28 mouse cellular contexts compared by ENCODE assay signal in genomic region chr6:85103321-85103720, GRCm38 (mm10). TPM values are rescaled to one million over a fixed set of nuclear protein-coding genes. Genes with fewer than 3 reads are reported as not detected.
"Had no signal": no experiment of that assay in that cellular context is flagged by ENCODE, and none has a peak within 500 bp of the region (broad histone marks: within the 10 kb centered on the region; RNA-seq: fewer than 3 reads in every experiment).

No protein-coding gene starts in this region.

- H3K27ac ChIP-seq: embryonic facial prominence, embryonic 10.5 days; embryonic facial prominence, embryonic 12.5 days; embryonic facial prominence, embryonic 13.5 days; embryonic facial prominence, embryonic 15.5 days; forebrain, embryonic 10.5 days; forebrain, embryonic 12.5 days; forebrain, embryonic 13.5 days; forebrain, embryonic 15.5 days; gastrocnemius, adult 2 months; heart, adult 2 months had no signal

- H3K4me1 ChIP-seq: embryonic facial prominence, embryonic 10.5 days; embryonic facial prominence, embryonic 12.5 days; embryonic facial prominence, embryonic 13.5 days; embryonic facial prominence, embryonic 15.5 days; forebrain, embryonic 10.5 days; forebrain, embryonic 12.5 days; forebrain, embryonic 13.5 days; forebrain, embryonic 15.5 days had no signal

- H3K9me3 ChIP-seq: embryonic facial prominence, embryonic 10.5 days; embryonic facial prominence, embryonic 12.5 days; embryonic facial prominence, embryonic 13.5 days; embryonic facial prominence, embryonic 15.5 days; forebrain, embryonic 10.5 days; forebrain, embryonic 12.5 days; forebrain, embryonic 13.5 days; forebrain, embryonic 15.5 days had no signal

- H3K9ac ChIP-seq: embryonic facial prominence, embryonic 12.5 days; embryonic facial prominence, embryonic 13.5 days; embryonic facial prominence, embryonic 15.5 days; forebrain, embryonic 12.5 days; forebrain, embryonic 13.5 days; forebrain, embryonic 15.5 days; forebrain, postnatal 0 days had no signal

- H3K27me3 ChIP-seq: embryonic facial prominence, embryonic 12.5 days; embryonic facial prominence, embryonic 13.5 days; embryonic facial prominence, embryonic 15.5 days; forebrain, embryonic 12.5 days; forebrain, embryonic 13.5 days; forebrain, embryonic 15.5 days had no signal

- DNase-seq: cerebellum, adult 2 months; cerebellum, adult 8-10 months; cerebellum, adult 9-10 months; cerebellum, adult 9-11 months; cerebellum, postnatal 10 days; cerebellum, postnatal 14 days; cerebellum, postnatal 25 days; cerebellum, postnatal 36 days; embryo, embryonic 11 days; forebrain, postnatal 0 days; gastrocnemius, adult 2 months; gastrocnemius, postnatal 10 days; gastrocnemius, postnatal 14 days; gastrocnemius, postnatal 25 days; gastrocnemius, postnatal 36 days; heart, adult 18-20 months; heart, adult 2 months had no signal

- ATAC-seq: forebrain, embryonic 13.5 days; forebrain, embryonic 14.5 days; forebrain, embryonic 15.5 days; forebrain, embryonic 16.5 days; forebrain, postnatal 0 days had no signal

- H3K36me3 ChIP-seq: embryonic facial prominence, embryonic 10.5 days; embryonic facial prominence, embryonic 12.5 days; embryonic facial prominence, embryonic 13.5 days; embryonic facial prominence, embryonic 15.5 days; forebrain, embryonic 10.5 days; forebrain, embryonic 12.5 days; forebrain, embryonic 15.5 days had no signal

- H3K4me3 ChIP-seq: embryonic facial prominence, embryonic 10.5 days; embryonic facial prominence, embryonic 12.5 days; embryonic facial prominence, embryonic 13.5 days; embryonic facial prominence, embryonic 15.5 days; erythroblast, embryonic 14.5 days; forebrain, embryonic 10.5 days; forebrain, embryonic 12.5 days; forebrain, embryonic 13.5 days; forebrain, embryonic 15.5 days; gastrocnemius, adult 2 months; heart, adult 2 months had no signal

- H3K4me2 ChIP-seq: embryonic facial prominence, embryonic 12.5 days; embryonic facial prominence, embryonic 13.5 days; embryonic facial prominence, embryonic 15.5 days; forebrain, embryonic 12.5 days; forebrain, embryonic 13.5 days; forebrain, embryonic 15.5 days had no signal

RNA-seq across cellular contexts. Expression of gene Exoc6b, which starts 34.0 kb away (rescaled TPM):
- polyA plus RNA-seq: erythroblast, embryonic 14.5 days had no signal
